Mouse (Mus musculus) hindbrain, postnatal 0 days (tissue): ENCODE measurements at regions not wholly inside any gene's neighbourhood (a gene's known extent, or its start where the extent isn't known, plus 50 kb on each side); places are given as distances from the start of the nearest gene placed in this dataset.
A peak's percentile ranks its signal among the peaks of the same experiment; 100 is the strongest.

Source experiments
- ATAC-seq: fragments of 200-750 bp; cut with Nextera tagmentation; 2 replicates; pipeline ENCODE4 v1.8.0; 2017; ENCODE audit warnings: mild to moderate bottlenecking, moderate TSS enrichment, moderate library complexity
- DNase-seq: peaks from one replicate; pipeline ENCODE4 v3.0.0-alpha.2; 2015; ENCODE audit warnings: low spot score
- H3K27ac ChIP-seq: fragments of 300-500 bp; sonication (generic); 2 replicates; pipeline ENCODE4 v1.5.1; 2014; ENCODE audit warnings: mild to moderate bottlenecking
- H3K27me3 ChIP-seq: fragments of 300-500 bp; sonication (generic); 2 replicates; pipeline ENCODE4 v1.6.1; 2014; ENCODE audit warnings: low read length, mixed read lengths; ENCODE audit not compliant: insufficient read depth
- H3K36me3 ChIP-seq: fragments of 300-500 bp; sonication (generic); 2 replicates; pipeline ENCODE4 v1.6.1; 2014; ENCODE audit warnings: low read length, mixed read lengths; ENCODE audit not compliant: insufficient read depth
- H3K4me1 ChIP-seq: fragments of 300-500 bp; sonication (generic); 2 replicates; pipeline ENCODE4 v1.6.1; 2014; ENCODE audit warnings: antibody characterized with exemption, low read length, mixed read lengths; ENCODE audit not compliant: insufficient read depth
- H3K4me2 ChIP-seq: fragments of 300-500 bp; sonication (generic); 2 replicates; pipeline ENCODE4 v1.6.1; 2014; ENCODE audit warnings: low read depth, mild to moderate bottlenecking, low read length, moderate library complexity, mixed read lengths
- H3K4me3 ChIP-seq: fragments of 300-500 bp; sonication (generic); 2 replicates; pipeline ENCODE4 v1.5.1; 2014; ENCODE audit warnings: low read length
- H3K9ac ChIP-seq: fragments of 300-500 bp; sonication (generic); replicated peaks from 2 replicates; pipeline ENCODE4 v1.6.1; 2014; ENCODE audit warnings: mild to moderate bottlenecking, low read length, moderate library complexity, mixed read lengths
- H3K9me3 ChIP-seq: fragments of 300-500 bp; sonication (generic); 2 replicates; pipeline ENCODE4 v1.6.1; 2016; ENCODE audit warnings: low read length, mixed read lengths
- CTCF ChIP-seq: IDR thresholded peaks from 2 replicates; pipeline ENCODE4 v1.5.1; 2016; ENCODE audit warnings: antibody characterized with exemption, control low read depth, low read depth
- WGBS: fragments of 180-500 bp; shearing (Covaris S2); extraction: QIAGEN DNeasy Blood & Tissue Kit; methylation state at CpG from one replicate; pipeline ENCODE4 v1.1.7; 2014; 5-methylcytosine and 5-hydroxymethylcytosine counted together

DNA sequence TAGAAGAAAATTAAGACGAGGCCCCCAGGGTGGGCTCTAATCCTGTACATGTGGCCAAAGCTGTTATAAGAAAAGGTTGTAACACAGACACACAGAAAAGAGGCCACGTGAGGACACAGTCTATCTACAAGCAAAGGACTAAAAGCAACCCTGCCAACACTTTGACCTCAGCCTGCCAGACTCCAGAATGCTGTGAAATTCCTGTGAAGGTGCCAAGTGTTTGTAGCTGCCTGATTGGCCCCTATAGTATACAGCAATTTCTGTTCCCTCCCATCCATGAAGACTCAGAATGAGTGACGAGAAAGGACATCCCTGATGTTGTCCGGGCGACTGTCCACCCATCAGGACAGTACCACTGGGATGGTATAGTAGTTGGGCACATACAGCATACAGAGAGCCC, 209.8 kb upstream of the Arid1b start:
- no peak for DNase-seq

DNA sequence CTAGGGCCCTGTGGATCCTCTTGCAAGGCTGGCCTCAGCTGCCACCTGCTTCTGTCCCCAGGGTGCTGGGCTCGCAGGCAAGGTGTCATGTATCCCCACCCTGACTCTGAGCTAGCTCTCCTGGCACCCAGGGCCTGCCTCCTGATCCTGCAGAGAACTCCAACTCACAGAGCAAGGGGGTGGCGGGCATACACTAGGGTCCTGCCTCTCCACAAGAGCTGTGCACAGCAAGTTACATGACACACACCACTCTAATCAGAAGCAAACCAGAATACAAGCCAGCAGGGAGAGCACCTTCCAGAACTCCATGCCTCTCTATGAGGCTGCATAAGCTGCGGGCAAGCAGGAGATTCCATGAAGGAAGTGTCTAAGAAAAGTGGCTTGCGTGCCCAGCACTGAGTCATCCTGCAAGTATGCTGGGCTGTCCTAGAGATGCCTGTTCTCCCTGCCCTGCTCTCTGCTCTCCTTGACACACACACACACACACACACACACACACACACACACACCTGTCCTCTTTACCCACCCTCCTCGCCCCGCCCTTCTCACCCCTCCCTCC, 208.8 kb upstream of the Arid1b start:
- Histone ChIP-seq H3K27ac (no peak overlapping the region), H3K4me3 (no peak overlapping the region), H3K9ac (no peak overlapping the region), H3K36me3 (no peaks in the 10 kb centered on the region), H3K27me3 (no peaks in the 10 kb centered on the region), H3K4me2 (no peak overlapping the region), H3K4me1 (no peaks in the 10 kb centered on the region), H3K9me3 (no peaks in the 10 kb centered on the region)
- DNase-seq (no peak), ATAC-seq (no peak)
- 76% methylated on average over 6 of the region's 6 CpGs for WGBS
- no peak for TF ChIP-seq CTCF

More for the DNA sequence above, 209.8 kb upstream of the Arid1b start:
- H3K4me3 ChIP-seq: no peak overlapping the region
- no peaks in the 10 kb centered on the region for H3K36me3 ChIP-seq
- WGBS: 74% methylated on average over 5 of the region's 5 CpGs
- no peak for ATAC-seq
- no peaks in the 10 kb centered on the region for H3K4me1 ChIP-seq
- no peak overlapping the region for H3K9ac ChIP-seq
- no peak overlapping the region for H3K27ac ChIP-seq
- H3K27me3 ChIP-seq: no peaks in the 10 kb centered on the region
- TF ChIP-seq CTCF: no peak
- no peaks in the 10 kb centered on the region for H3K9me3 ChIP-seq
- H3K4me2 ChIP-seq: no peak overlapping the region

DNA sequence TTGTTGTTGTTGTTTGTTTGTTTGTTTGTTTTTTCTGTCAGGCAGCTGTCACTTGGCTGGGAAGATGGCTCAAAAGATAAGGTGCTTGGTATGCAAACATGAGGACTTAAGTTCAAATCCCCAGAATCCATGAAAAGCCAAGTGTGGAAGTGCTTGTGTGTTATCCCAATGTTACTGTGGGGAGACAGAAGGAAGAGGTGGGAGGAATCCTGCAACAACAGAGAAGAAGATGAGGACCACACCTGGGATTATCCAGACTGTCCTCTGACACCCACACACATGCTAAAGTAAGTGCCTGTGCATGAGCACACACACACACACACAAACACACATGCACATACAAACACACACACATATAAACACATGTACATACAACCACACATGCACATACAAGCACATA, 207.6 kb upstream of the Arid1b start:
- H3K27me3 ChIP-seq: no peaks in the 10 kb centered on the region
- H3K9me3 ChIP-seq: no peaks in the 10 kb centered on the region
- no peaks in the 10 kb centered on the region for H3K4me1 ChIP-seq
- H3K4me3 ChIP-seq: no peak overlapping the region
- H3K4me2 ChIP-seq: no peak overlapping the region
- TF ChIP-seq CTCF: no peak
- ATAC-seq (no peak), DNase-seq (no peak)
- no peak overlapping the region for H3K27ac ChIP-seq
- no peak overlapping the region for H3K9ac ChIP-seq
- no peaks in the 10 kb centered on the region for H3K36me3 ChIP-seq

DNA sequence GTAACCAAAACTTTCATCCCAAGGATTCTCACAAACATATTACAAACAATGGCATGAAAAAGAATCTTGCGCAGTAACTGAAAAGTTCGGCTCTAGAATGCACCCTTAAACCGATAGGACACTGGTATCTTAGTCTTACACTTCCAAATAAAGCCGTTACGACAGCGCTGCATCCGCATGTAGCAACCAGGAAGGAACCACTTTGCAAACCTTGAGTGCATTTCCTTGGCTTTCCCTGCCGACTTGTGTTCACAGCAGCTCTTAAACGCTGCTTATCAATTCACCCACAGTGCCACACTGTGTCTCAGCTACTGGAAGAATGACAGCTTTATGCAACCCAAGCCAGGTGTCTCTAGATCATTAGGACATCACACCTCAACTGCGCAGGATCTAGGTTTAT, 202.3 kb upstream of the Arid1b start:
- no peak for DNase-seq
- 79% methylated on average over 10 of the region's 10 CpGs for WGBS
- no peaks in the 10 kb centered on the region for H3K36me3 ChIP-seq

DNA sequence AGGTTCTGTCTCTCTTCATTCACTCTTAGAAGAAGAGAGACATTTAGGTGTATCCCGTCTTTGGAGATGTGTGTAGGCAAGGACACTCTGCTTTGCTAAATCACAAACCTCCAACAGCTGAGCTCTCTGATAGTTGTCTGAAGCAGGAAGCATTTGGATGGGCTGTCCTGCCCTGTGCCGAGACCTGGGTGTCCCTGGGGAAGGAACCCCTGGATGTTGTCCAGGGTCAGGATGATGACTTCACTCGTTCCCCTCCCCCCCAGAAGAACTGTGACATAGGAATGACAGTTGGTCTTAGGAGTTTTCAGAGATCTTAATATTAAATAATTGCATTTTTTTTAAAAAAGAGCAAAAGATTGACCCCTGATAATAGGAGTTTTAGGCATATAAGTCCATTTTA, 197.9 kb upstream of the Arid1b start:
- Histone ChIP-seq H3K36me3 (no peaks in the 10 kb centered on the region), H3K27me3 (no peaks in the 10 kb centered on the region), H3K4me1 (no peaks in the 10 kb centered on the region), H3K9ac (no peak overlapping the region), H3K4me3 (no peak overlapping the region), H3K4me2 (no peak overlapping the region), H3K27ac (no peak overlapping the region), H3K9me3 (no peaks in the 10 kb centered on the region)
- no peak for TF ChIP-seq CTCF
- WGBS: 78% methylated on average over 3 of the region's 3 CpGs
- ATAC-seq: no peak
- no peak for DNase-seq

More for the DNA sequence above, 202.3 kb upstream of the Arid1b start:
- H3K9ac ChIP-seq: no peak overlapping the region
- H3K27ac ChIP-seq: no peak overlapping the region
- no peaks in the 10 kb centered on the region for H3K27me3 ChIP-seq
- no peaks in the 10 kb centered on the region for H3K4me1 ChIP-seq
- no peak for TF ChIP-seq CTCF
- ATAC-seq: no peak
- H3K4me3 ChIP-seq: no peak overlapping the region
- H3K9me3 ChIP-seq: no peaks in the 10 kb centered on the region
- no peak overlapping the region for H3K4me2 ChIP-seq

DNA sequence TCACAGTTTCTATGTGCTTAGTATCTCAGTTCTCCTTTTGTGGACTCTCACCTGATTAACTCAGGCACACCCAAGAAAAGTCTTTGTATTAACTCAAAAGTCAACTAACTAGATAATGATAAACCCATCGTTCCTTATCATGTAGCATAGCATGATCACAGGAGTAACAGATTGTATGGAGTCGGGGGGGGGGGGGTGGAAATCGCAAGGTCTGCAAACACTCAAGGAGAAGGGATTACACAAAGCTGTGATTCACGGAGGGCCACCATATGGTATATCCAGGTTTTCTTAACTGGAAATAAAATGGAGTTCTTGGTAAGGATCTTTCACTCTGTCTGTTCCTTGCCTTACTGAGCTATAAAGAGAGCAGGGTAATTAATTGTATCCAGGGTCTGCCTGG, 190.1 kb upstream of the Arid1b start:
- no peaks in the 10 kb centered on the region for H3K36me3 ChIP-seq
- H3K4me3 ChIP-seq: no peak overlapping the region
- no peak for TF ChIP-seq CTCF
- ATAC-seq: no peak
- H3K27ac ChIP-seq: no peak overlapping the region
- no peaks in the 10 kb centered on the region for H3K4me1 ChIP-seq
- DNase-seq: no peak
- H3K27me3 ChIP-seq: no peaks in the 10 kb centered on the region
- WGBS: 73% methylated on average over 4 of the region's 4 CpGs
- H3K9ac ChIP-seq: no peak overlapping the region
- no peaks in the 10 kb centered on the region for H3K9me3 ChIP-seq
- H3K4me2 ChIP-seq: no peak overlapping the region

DNA sequence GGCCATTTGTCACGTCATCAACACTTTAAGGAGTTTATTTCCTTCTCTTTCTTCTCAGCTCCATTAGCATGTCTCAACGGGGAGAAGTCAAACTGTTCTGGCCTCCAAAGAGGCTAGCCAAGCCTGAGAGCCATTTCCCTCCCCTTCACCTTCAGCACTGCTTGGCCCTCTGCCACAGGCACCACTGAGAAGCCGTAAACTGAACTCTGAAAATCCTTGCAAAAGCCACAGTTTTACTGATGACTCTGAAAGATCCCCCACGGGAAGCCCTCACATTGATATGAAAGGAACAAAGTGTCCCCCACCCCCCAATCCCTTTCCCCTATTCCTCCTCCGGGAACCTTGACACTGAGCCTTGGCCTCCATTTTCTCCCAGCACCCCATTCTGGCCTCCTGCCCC, 188.1 kb upstream of the Arid1b start:
- no peaks in the 10 kb centered on the region for H3K36me3 ChIP-seq
- H3K27me3 ChIP-seq: no peaks in the 10 kb centered on the region
- H3K9me3 ChIP-seq: no peaks in the 10 kb centered on the region
- no peaks in the 10 kb centered on the region for H3K4me1 ChIP-seq
- no peak for TF ChIP-seq CTCF
- peak; percentile 11 for DNase-seq
- no peak for ATAC-seq
- 42% methylated on average over 5 of the region's 5 CpGs for WGBS
- H3K27ac ChIP-seq: no peak overlapping the region
- no peak overlapping the region for H3K4me2 ChIP-seq
- H3K9ac ChIP-seq: no peak overlapping the region
- no peak overlapping the region for H3K4me3 ChIP-seq
